Mouse (Mus musculus): Measurements from ENCODE around the gene Trim26.

Trim26 gene

GRCm38 (mm10) chr17:36900691-36901090 lies 63.8 kb downstream of the Trim26 start:
- no peak for DNase-seq

GRCm38 (mm10) chr17:36903651-36904050 lies 66.7 kb downstream of the Trim26 start:
- no peak for DNase-seq

- DNase-seq, result no peak
Measured at GRCm38 (mm10) chr17:36908235-36908634, 71.3 kb downstream of the Trim26 start.

Data from cerebellum, postnatal 25 days (tissue).